Mouse (Mus musculus) R1 (cell line): ENCODE results near the gene Clip4.

Source experiments
- DNase-seq: peaks from one replicate; pipeline ENCODE4 v3.0.0-alpha.2; 2018; ENCODE audit warnings: low read depth, low spot score

Gene Clip4

GRCm38 (mm10) chr17:71872976-71873375 is 104.7 kb downstream of the Clip4 start:
- peak; percentile 76 for DNase-seq

DNA sequence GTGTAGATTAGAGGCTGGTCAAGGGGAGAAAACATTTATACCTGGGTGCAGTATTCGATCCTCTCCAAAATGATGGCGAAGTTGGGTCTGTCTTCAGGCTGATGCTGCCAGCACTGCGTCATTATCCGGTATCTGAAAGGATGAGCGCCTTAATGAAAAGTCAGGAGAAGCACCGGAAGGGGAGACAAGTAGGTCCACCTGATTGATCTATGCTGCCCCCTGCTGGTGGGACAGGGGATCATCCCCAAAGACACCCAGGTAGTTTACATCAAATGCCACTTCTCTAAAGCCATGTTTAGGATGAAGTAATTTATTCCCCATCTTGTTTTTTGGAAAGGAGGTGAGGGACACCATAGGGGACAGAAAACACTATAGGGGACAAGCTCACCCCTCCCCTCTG is 105.8 kb downstream of the Clip4 start:
- DNase-seq: peak; percentile 86

DNA sequence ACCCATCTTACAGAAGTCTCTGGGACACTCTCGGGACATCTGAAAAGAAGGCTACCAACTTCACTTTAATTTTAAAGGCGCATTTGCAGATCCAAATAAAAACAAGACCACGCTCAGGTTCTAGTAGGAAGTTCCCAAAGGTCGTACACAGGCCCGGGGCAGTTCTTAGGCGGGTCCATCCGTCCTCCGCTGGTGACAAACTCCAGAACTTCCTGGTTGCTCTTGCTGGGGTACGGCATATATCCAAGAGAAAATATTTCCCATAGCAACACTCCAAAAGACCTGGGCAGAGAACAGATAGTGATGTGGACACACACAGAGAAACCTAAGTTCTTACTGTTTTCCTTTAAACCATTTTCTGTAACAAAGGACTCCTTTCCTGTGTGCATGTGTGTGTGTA is 106.5 kb downstream of the Clip4 start:
- DNase-seq: no peak

DNA sequence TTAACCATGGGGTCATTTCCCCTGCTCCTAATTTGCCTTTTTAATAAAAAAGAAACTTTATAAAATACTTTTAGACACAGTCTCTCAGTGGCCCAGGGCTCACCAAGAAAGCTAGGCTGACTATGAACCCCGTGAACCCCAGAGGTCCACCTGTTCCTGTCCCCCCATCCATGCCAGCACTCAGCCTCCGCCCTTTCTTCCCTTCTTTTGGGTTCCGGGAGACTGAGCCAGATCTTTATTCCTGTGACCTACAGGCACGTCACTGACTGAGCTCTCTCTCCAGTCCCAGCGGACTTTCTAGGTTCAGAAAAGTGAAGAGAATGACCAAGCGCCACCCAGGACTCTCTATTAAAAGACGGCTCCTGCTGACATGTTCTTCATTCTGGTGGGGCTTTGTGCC is 107.2 kb downstream of the Clip4 start:
- no peak for DNase-seq

GRCm38 (mm10) chr17:71881369-71881768 is 113.1 kb downstream of the Clip4 start:
- no peak for DNase-seq

DNA sequence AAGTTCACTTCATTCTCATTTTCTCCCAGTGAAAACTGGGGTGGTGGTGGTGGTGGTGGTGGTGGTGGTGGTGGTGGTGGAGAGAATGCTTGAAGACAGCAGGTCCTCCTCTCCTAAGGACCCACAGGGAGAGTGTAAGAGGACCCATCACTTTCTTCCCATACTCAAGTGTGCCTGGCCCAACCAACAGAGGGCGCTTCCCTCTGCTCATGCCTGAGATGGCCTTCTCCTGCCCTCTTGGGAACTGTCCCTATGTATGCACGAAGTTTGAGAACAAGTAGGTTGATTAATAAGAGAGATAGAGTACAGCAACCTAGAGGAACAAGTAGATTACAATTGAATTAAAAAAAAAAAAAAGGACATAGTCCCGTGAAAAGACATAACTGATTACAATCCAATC is 140.8 kb downstream of the Clip4 start:
- peak; percentile 15 for DNase-seq

- peak; percentile 54 for DNase-seq
Measured at GRCm38 (mm10) chr17:71913188-71913587, 144.9 kb downstream of the Clip4 start.
